Mouse (Mus musculus) right cerebral cortex, postnatal 36 days (tissue): ENCODE results near the gene Smurf1.

Experiments used
- DNase-seq, 2 experiments: peaks; one replicate each; pipeline ENCODE4 v3.0.0; 2022; ENCODE audit warnings: low spot score in 2 of 2, mixed read lengths in 1 of 2

Gene Smurf1

DNA sequence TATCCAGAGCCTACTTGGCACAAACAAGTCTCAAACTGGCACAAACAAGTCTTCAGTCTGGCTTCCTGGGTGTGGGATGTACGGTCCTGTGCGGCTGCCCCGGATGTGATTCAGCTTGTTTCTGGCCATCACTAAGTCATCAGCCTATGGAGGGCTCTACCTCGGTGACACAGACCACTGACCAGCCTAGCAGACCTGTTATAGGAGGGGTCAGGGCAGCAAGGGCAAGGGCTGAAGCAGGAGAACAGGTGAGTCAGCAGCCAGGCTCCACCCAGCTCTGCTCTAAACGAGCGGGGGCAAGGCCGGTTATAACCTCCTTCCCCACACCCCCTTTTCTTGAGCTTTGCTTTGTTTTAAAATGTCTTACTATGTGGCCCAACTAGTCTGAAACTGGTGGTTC lies 11.2 kb downstream of the Smurf1 start:
- no peak for DNase-seq

DNA sequence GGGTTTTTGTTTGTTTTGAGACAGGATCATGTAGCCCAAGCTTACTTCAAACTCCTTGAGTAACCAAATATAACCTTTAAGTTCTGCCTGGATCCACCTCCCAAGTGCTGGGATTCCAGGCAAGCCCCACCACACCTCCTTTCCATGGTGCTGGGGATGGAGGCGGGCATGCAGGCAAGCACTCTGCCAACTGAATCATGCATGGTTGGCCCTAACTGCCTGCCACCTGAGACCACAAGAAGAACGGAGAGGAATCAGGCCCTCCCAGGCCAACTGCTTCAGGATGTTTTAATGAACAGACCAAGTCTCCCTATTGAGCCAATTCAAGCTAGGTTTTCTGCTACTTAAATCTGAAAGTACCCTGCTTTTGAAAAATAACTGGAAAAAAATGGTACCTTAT lies 13.1 kb downstream of the Smurf1 start:
- no peak for DNase-seq

- no peak for DNase-seq
Measured at GRCm38 (mm10) chr5:144950428-144951051, 15.1 kb downstream of the Smurf1 start.

DNA sequence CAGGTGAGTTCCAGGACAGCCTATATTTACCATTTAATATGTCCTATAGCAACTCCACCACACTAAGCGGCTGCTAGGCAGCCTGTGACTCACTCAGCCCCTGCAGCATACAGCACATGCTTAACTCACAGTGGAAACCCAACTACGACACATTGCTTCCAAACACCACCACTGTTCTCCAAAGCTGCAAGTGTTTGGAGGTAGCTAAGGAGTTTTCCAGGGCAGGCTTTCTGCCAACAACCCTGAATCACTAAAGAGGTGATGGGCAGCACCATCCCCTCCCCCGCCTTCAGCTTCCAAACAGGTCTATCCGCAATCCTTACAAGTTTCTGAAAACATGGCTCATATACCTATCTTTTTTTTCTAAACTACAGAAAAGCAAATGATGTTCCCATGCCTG lies 15.8 kb downstream of the Smurf1 start:
- no peak for DNase-seq

- no peak for DNase-seq
Measured at GRCm38 (mm10) chr5:144948422-144948821, 17.2 kb downstream of the Smurf1 start.

DNA sequence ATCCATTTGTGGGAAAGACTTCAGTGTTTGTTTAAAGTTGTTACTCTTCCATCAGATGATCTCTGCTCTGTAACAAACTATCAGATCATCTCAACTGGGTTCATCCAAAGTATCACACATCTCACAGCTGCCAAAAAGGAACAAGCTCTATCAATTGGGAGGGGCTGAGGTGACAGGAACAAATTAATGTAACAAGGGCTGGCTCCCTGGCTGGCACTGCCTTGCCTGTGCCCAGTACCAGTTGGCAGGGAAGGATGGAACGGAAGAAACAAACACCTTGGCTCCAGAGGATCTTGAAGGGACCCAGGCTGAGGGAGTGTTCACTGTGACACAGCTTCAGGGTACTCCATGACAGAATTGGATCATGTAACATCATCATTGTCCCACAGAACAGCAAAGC lies 17.6 kb downstream of the Smurf1 start:
- DNase-seq = no peak

DNA sequence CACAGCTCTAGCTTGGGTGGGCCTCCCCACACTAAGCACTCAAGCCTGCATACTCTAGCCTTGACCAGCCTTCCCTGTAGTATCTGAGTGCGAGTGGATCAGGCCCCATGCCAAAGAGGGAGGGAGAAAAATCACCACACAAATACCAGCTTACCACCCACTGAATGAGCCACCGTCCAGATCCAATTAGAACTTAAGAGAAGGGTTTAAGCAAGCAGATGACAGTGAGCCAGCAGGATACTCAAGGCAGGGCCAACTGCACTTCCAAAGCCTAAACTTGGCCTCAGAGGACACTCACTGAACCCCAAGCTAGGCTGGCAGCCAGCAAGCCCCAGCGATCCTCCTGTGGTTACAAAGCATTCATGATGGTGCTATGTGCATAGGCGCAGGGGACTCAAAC lies 19.6 kb downstream of the Smurf1 start:
- no peak for DNase-seq

DNA sequence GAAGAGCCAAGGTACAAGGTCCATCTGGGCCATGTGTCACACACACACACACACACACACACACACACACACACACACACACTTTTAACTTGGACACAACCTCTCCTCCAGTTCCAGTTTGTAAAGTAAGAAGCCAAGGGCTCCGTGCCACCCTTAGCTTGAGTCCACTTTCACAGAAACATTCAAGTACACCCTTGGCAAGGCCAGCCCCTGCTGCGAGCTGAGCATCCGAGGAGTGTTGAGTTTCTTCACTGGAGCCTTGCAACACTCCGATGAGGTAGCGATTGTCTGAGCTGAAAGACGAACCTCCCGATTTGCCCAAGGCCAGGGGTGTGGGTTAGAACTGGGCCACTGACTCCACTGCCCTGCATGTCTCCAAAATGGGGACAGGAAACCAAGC lies 20.7 kb downstream of the Smurf1 start:
- DNase-seq = no peak

GRCm38 (mm10) chr5:144944370-144944769 lies 21.3 kb downstream of the Smurf1 start:
- DNase-seq = no peak

DNA sequence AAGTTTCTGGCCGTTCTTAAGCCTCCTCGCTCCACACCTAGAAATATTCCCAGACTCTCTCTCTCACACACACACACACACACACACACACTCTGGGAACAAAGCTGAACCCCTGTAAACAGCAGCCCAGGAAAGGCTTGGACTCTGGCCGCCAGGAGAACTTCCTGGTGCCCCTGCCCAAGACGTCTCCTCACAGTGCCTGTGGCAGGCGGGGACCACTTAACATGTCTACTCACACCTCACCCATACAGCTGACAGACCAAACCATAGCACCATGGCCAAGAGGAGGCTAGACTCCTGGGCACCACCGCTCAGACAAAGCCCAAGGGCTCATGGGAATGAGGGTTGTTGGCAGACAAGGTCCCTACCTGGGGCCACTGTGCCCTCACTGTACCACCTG lies 22.3 kb downstream of the Smurf1 start:
- DNase-seq = no peak

DNA sequence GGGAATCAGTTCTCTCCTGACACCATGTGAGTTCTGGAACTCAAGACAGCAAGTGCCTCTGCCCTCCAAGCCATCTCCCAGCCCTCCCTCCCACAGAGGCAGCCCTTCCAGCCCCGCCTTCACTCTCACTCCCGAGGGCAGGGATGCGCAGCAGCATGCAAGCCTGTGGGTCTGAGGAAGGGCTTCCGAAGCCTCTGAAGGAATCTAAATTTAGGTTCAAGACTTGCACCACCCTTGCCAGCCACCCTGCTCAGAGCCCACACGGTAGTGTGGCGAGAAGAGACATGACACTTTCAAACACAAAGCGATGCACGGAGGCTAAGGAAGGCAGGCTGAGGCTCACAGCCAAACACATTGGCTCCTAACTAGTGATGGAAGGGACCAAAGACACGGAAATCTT lies 23.2 kb downstream of the Smurf1 start:
- DNase-seq = peak in 1 of 2 experiments; percentile 38

DNA sequence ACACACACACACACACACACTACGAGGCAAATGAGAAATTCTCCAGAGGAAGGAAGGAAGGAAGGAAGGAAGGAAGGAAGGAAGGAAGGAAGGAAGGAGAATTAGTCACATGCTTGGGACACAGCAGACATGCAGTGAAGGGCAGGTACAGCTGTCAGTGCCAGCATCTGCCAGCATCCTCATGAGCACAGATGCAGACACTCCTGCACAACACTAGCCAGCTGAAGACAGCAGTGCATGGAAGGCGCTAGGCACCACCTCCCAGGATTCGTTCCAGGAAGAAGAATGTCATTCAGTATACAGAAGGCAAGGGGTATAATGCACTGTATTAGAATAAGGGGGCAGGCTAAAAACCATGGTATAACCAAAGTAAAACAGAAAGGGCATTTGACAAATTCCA lies 24.7 kb downstream of the Smurf1 start:
- no peak for DNase-seq

DNA sequence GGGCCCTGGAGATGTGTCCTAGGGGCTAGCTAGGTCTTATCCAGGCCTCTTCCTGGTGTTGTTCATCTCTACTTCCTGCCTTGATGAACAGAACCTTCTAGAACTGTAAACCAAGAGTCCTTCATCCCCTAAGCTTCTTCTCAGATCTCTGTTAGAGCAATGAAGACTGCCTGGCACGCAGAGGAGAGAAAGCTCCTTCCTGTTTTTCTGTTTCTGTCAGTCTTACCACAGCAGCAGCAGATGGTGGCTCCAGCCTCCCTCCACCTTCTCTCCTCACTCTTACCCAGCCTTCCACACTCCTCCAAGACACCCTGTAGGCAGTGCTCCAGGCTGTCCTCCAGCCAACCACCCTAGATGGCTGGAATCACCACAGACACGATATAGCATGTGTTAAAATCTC lies 28.3 kb downstream of the Smurf1 start:
- DNase-seq = peak; percentile 68 to 80

GRCm38 (mm10) chr5:144933486-144933885 lies 32.2 kb downstream of the Smurf1 start:
- DNase-seq = no peak

- no peak for DNase-seq
Measured at GRCm38 (mm10) chr5:144931841-144932240, 33.8 kb downstream of the Smurf1 start.

DNA sequence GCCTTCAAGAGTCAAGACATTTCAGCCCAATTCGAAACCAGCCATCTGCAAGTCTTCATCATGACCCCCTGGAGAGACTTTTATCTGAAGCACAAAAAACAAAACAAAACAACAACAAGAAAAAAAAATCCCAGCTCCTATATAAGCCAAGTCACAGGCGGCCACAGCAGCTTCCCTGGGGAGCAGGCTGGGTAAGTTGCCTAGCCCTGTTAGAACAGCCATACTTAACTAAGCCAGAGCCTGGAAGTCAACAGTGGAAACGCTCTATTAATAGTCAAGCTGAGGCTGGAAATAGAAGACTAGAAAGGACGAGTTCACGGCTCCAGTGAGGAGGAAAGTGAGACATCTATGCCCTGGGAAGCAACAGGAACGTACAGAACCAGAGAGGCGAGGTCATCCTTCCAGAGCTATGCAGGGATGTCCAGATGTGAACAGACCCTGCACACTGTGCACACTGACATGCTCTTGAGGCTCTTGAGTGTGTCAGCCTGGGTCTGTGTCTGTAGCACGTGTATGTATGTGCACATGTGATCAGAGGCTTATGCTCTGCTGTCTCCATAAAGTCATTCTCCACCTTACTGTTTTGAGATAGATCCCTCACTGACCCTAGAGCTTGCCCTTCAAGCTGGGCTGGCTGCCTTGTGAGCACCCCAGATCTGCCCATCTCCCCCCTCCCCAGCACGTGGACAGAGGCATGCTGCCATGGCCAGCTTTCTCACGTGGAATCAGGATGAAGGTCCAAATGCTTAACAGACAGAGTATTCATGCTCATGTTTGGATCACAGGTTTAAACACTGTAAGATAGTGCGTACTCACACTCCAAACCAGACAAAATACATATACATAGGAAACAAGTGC lies 36.6 kb downstream of the Smurf1 start:
- no peak for DNase-seq

- no peak for DNase-seq
Measured at GRCm38 (mm10) chr5:144926275-144926674, 39.4 kb downstream of the Smurf1 start.

DNA sequence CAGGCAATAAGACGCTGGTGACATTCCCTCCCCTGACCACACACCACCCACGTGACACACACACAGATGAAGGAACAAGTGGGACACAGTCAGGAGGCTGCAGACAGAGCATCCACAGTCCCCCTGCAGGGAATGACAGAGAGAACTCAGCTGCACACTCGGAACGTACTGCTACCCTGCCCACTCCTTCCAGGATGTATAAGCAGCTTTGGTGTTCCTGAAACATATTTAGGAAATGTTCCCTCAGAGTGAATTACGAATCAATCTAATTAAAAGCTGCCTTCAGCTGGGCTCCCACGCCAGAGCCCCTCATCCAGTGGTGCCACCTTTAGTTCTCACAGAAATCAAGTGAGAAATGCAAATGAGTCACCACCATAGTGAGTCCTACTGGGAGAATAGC lies 42.3 kb downstream of the Smurf1 start:
- peak; percentile 75 to 78 for DNase-seq

DNA sequence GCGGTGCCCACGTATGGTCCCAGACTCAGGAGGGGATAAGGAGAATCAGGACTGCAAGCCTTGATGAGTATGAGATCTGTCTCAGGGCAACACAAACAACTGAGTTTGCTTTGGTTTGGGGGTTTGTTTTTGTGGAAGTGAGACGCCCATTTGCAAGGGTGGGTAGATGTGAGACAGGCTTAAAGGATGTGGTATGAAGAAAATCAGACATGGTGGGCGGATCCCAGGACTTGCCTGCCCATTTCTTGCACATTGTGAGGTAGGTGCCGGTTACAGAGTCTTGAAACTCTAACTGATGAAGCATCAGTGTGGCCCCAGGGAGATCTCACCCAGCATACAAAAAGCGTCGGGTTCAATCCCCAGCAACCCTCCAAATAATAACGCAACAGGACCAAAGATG lies 45.9 kb downstream of the Smurf1 start:
- DNase-seq = no peak

- no peak for DNase-seq
Measured at GRCm38 (mm10) chr5:144919194-144919593, 46.5 kb downstream of the Smurf1 start.

GRCm38 (mm10) chr5:144918204-144918603 lies 47.4 kb downstream of the Smurf1 start:
- DNase-seq = no peak

DNA sequence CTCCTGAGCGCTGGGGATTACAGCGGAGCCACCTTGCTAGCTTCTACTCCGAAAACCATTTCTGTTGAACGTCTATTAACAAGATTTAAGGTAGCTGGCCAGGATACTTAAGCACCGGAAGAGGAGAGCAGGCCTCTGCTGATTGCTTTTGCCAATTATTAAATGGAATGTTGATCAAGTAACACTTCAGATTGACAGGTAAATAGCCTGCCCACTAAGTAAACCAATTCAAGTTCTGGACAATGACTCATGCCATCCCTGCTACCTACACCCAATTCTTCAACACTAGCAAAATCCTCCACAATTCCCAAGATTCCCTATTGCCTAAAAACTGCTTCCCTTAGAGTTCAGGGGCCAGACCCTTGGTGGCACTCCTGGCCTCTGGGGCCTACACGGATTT lies 48.5 kb downstream of the Smurf1 start:
- no peak for DNase-seq

DNA sequence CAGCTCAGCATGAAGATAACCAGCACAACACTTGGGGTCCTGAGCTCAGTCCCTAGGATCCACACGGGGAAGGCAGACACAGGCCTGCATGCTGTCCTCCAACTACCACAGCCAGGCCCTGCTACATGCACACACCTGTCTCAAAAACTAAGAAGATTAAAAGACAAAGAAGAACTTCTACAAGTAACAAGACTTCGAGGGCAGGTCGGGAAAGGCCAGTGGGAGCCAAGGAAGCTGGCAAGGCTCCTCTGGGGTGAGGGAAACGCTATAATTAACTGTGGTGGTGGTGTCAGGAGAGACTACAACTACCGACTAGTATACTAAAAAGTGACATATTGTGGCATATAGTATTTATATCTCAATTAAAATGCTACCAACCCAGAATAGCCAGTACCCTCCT lies 49.8 kb downstream of the Smurf1 start:
- no peak for DNase-seq
